Mouse (Mus musculus): ENCODE results near the gene Spag16. TPM values are rescaled to one million over a fixed set of nuclear protein-coding genes. Genes with fewer than 3 reads are reported as not detected.

Spag16 gene
- total and polyA plus RNA-seq, 3 experiments = not detected

GRCm38 (mm10) chr1:70104683-70105082 lies 277.9 kb downstream of the Spag16 start:
- Histone ChIP-seq H3K27me3 (replicated peaks) (no peaks in the 10 kb centered on the region), H3K27ac (ENCODE audit: insufficient read depth, low read depth) (no peak overlapping the region), H3K36me3 (replicated peaks in 1 of 2; ENCODE audit: control insufficient read depth in 1 of 2, insufficient read depth in 1 of 2, low read length in 1 of 2) (no peaks in the 10 kb centered on the region), H3K4me1 (ENCODE audit: control insufficient read depth in 1 of 2, insufficient read depth in 2 of 2) (peaks cover 0 to 3% of the 10 kb centered on the region in 2 experiments; a peak in 1 of 4 replicates), H3K9me3 (replicated peaks; ENCODE audit: low read length) (no peaks in the 10 kb centered on the region), H3K4me2 (ENCODE audit: insufficient read depth, low read depth, poor library complexity, severe bottlenecking) (no peak overlapping the region), H3K79me2 (replicated peaks; ENCODE audit: control insufficient read depth, extremely low read depth, insufficient read depth, poor library complexity, severe bottlenecking) (no peaks in the 10 kb centered on the region), H3K4me3 (replicated peaks in 1 of 3; ENCODE audit: low read depth in 2 of 3, low read length in 2 of 3, poor library complexity in 1 of 3) (no peak overlapping the region), H3K9ac (ENCODE audit: insufficient read depth, low read depth) (no peak overlapping the region)
- DNase-seq (ENCODE audit: extremely low read depth) = no peak
- TF ChIP-seq POLR2AphosphoS2 (IDR thresholded peaks at IDR 0.05; ENCODE audit: low read depth, low read length) (no peak), SIN3A (IDR thresholded peaks at IDR 0.05; ENCODE audit: low read length) (no peak), NRF1 (IDR thresholded peaks at IDR 0.05; ENCODE audit: low read depth, low read length) (no peak), RCOR1 (conservative IDR thresholded peaks at IDR 0.05; ENCODE audit: low read depth, low read length) (no peak), MXI1 (IDR thresholded peaks at IDR 0.05; ENCODE audit: low read depth, low read length) (no peak), ZMIZ1 (IDR thresholded peaks at IDR 0.05; ENCODE audit: low read depth, low read length) (no peak), IRF4 (IDR thresholded peaks at IDR 0.05; ENCODE audit: low read depth, low read length) (no peak), POLR2A (IDR thresholded peaks at IDR 0.05; ENCODE audit: low read depth, low read length) (no peak), MEF2A (IDR thresholded peaks at IDR 0.05; ENCODE audit: borderline replicate concordance, low read depth, low read length) (no peak), ZC3H11A (IDR thresholded peaks at IDR 0.05; ENCODE audit: low read depth, low read length) (no peak), UBTF (IDR thresholded peaks at IDR 0.05; ENCODE audit: low read depth, low read length) (no peak), ETS1 (conservative IDR thresholded peaks at IDR 0.05; ENCODE audit: low read depth, low read length) (no peak), CHD1 (IDR thresholded peaks at IDR 0.05; ENCODE audit: low read depth, low read length) (no peak), PAX5 (IDR thresholded peaks at IDR 0.05; ENCODE audit: low read length) (no peak), MAZ (IDR thresholded peaks at IDR 0.05; ENCODE audit: low read depth, low read length) (no peak), USF2 (conservative IDR thresholded peaks at IDR 0.05; ENCODE audit: low read depth, low read length) (no peak), HCFC1 (IDR thresholded peaks at IDR 0.05; ENCODE audit: low read depth, low read length) (no peak), CHD2 (IDR thresholded peaks at IDR 0.05; ENCODE audit: low read length) (no peak), RAD21 (IDR thresholded peaks at IDR 0.05; ENCODE audit: low read depth, low read length) (no peak), ZNF384 (IDR thresholded peaks at IDR 0.05; ENCODE audit: low read depth, low read length) (no peak)
- dilution Hi-C loops (cut with MboI; ENCODE audit: extremely low pct_ligation_motif_present, extremely low pct_unique_long_range_greater_than_20kb, low sequenced_read_pairs) (no loop called here), in situ Hi-C loops (cut with MboI; ENCODE audit: low pct_ligation_motif_present, low pct_unique_long_range_greater_than_20kb, low sequenced_read_pairs) (no loop called here)

DNA sequence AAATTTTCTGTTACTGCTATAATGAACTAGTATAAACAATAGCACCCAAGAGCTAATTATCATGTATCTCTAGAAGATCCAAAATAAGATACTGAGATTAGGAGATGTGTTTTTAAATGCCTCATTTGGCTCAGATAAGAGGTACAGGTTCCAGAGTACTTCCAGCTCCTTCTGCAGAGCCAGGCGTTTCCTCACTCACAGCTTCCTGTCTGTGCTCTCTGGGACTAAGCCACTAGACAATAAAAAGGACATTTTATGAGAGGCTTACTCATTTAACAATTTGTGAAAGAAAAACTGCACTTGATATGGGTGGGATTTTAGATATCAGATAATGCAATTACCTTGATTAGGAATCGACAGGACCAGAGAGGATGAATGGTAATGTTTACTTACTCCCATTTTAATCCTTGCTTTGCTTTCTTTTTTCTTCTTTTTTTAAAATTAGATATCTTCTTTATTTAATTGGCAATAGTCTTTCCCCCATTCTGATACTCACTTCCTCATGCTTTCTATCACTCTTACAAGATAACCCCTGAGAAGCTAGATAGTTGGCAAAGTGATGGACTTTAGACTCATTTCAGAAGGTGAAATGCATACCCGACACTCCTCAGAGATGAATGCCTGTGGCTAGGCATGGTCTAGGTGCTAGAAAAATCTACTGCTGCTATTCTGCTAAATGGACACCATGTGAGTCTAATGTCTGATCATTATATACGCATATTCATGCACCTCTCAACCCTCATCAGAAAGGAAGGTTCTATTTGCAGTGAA lies 289.6 kb downstream of the Spag16 start:
- no peak for DNase-seq (ENCODE audit: extremely low read depth)
- H3K9me3 ChIP-seq (replicated peaks; ENCODE audit: low read length) = no peaks in the 10 kb centered on the region
- H3K9ac ChIP-seq (ENCODE audit: insufficient read depth, low read depth) = no peak overlapping the region
- no peak for TF ChIP-seq CTCF (conservative IDR thresholded peaks at IDR 0.05 in 1 of 2, IDR thresholded peaks at IDR 0.05 in 1 of 2; ENCODE audit: low read depth in 2 of 2, low read length in 2 of 2)
- TF ChIP-seq HCFC1 (IDR thresholded peaks at IDR 0.05; ENCODE audit: low read depth, low read length) = no peak
- TF ChIP-seq E2F4 (IDR thresholded peaks at IDR 0.05; ENCODE audit: insufficient replicate concordance, low read depth, low read length) = no peak
- TF ChIP-seq RAD21 (IDR thresholded peaks at IDR 0.05; ENCODE audit: low read depth, low read length) = no peak
- TF ChIP-seq PAX5 (IDR thresholded peaks at IDR 0.05; ENCODE audit: low read length) = no peak
- TF ChIP-seq GABPA (IDR thresholded peaks at IDR 0.05; ENCODE audit: insufficient replicate concordance, low read depth, low read length) = no peak
- TF ChIP-seq CHD1 (IDR thresholded peaks at IDR 0.05; ENCODE audit: low read depth, low read length) = no peak
- H3K4me2 ChIP-seq (ENCODE audit: insufficient read depth, low read depth, poor library complexity, severe bottlenecking) = no peak overlapping the region
- in situ Hi-C loops (cut with MboI; ENCODE audit: low pct_ligation_motif_present, low pct_unique_long_range_greater_than_20kb, low sequenced_read_pairs) = no loop called here
- dilution Hi-C loops (cut with MboI; ENCODE audit: extremely low pct_ligation_motif_present, extremely low pct_unique_long_range_greater_than_20kb, low sequenced_read_pairs) = no loop called here
- no peaks in the 10 kb centered on the region for H3K36me3 ChIP-seq (replicated peaks in 1 of 2; ENCODE audit: control insufficient read depth in 1 of 2, insufficient read depth in 1 of 2, low read length in 1 of 2)
- H3K79me2 ChIP-seq (replicated peaks; ENCODE audit: control insufficient read depth, extremely low read depth, insufficient read depth, poor library complexity, severe bottlenecking) = no peaks in the 10 kb centered on the region
- H3K27ac ChIP-seq (ENCODE audit: insufficient read depth, low read depth) = no peak overlapping the region
- no peaks in the 10 kb centered on the region for H3K27me3 ChIP-seq (replicated peaks)
- no peak overlapping the region for H3K4me3 ChIP-seq (replicated peaks in 1 of 3; ENCODE audit: low read depth in 2 of 3, low read length in 2 of 3, poor library complexity in 1 of 3)
- no peaks in the 10 kb centered on the region for H3K4me1 ChIP-seq (ENCODE audit: control insufficient read depth in 1 of 2, insufficient read depth in 2 of 2)

Data from CH12.LX (cell line).